ENCODE assay signal across 8 mouse cellular contexts in genomic region chr16:9992773-9993221, GRCm38 (mm10). TPM values are rescaled to one million over a fixed set of nuclear protein-coding genes. Genes with fewer than 3 reads are reported as not detected.
A peak's percentile ranks its signal among the peaks of the same experiment; 100 is the strongest.
DNase-seq lines count a peak whose midpoint lies in the region; ATAC-seq and TF ChIP-seq lines count a peak whose summit lies in the region.

No protein-coding gene starts in this region.

- 0 out of 2 replicates have a peak overlapping the region, but pooled peaks have one; percentile 28 for H3K4me3 ChIP-seq in intestine, embryonic 14.5 days (ENCODE audit: low read depth, low read length)
- no peak overlapping the region for H3K4me3 ChIP-seq in intestine, postnatal 0 days (ENCODE audit: low read depth, low read length)
- H3K4me3 ChIP-seq in forebrain, embryonic 16.5 days (replicated peaks; ENCODE audit: low read length) = peak overlapping the region; percentile 52

- H3K9me3 ChIP-seq in intestine, embryonic 14.5 days (ENCODE audit: control insufficient read depth, low read length) = no peaks in the 10 kb centered on the region
- no peaks in the 10 kb centered on the region for H3K9me3 ChIP-seq in intestine, postnatal 0 days (ENCODE audit: control insufficient read depth)
- no peaks in the 10 kb centered on the region for H3K9me3 ChIP-seq in forebrain, embryonic 16.5 days (ENCODE audit: control insufficient read depth, low read length)

- 0 out of 2 replicates have a peak, but pooled peaks cover 7% of the 10 kb centered on the region for H3K4me1 ChIP-seq in intestine, embryonic 14.5 days (replicated peaks; ENCODE audit: control insufficient read depth, insufficient read depth, low read length)
- H3K4me1 ChIP-seq in intestine, postnatal 0 days (replicated peaks; ENCODE audit: control insufficient read depth, insufficient read depth, low read length) = no peaks in the 10 kb centered on the region
- peaks cover 23% of the 10 kb centered on the region for H3K4me1 ChIP-seq in forebrain, embryonic 16.5 days (replicated peaks; ENCODE audit: control insufficient read depth, insufficient read depth, low read length)

- H3K9ac ChIP-seq in intestine, embryonic 14.5 days (ENCODE audit: low read length) = no peak overlapping the region
- H3K9ac ChIP-seq in intestine, postnatal 0 days (ENCODE audit: low read depth, low read length) = no peak overlapping the region
- 0 out of 2 replicates have a peak overlapping the region, but pooled peaks have one; percentile 24 for H3K9ac ChIP-seq in forebrain, embryonic 16.5 days (replicated peaks; ENCODE audit: low read depth, low read length)

- ATAC-seq in intestine, embryonic 14.5 days (replicated peaks; ENCODE audit: low FRiP score, low TSS enrichment, low read depth) = peak; percentile 57
- ATAC-seq in intestine, postnatal 0 days = no peak
- ATAC-seq in forebrain, embryonic 16.5 days = no peak

- no peak overlapping the region for H3K27ac ChIP-seq in intestine, embryonic 14.5 days (ENCODE audit: low read depth)
- no peak overlapping the region for H3K27ac ChIP-seq in intestine, postnatal 0 days (ENCODE audit: low read depth, low read length)
- H3K27ac ChIP-seq in forebrain, embryonic 16.5 days (ENCODE audit: low read length) = no peak overlapping the region

- peak overlapping the region; percentile 54 for H3K4me2 ChIP-seq in intestine, embryonic 14.5 days (ENCODE audit: low read length)
- H3K4me2 ChIP-seq in intestine, postnatal 0 days (replicated peaks; ENCODE audit: low read depth) = no peak overlapping the region
- H3K4me2 ChIP-seq in forebrain, embryonic 16.5 days (ENCODE audit: low read length) = peak overlapping the region; percentile 89

- DNase-seq in intestine, embryonic 14.5 days (ENCODE audit: low spot score) = peak; percentile 54
- peak; percentile 65 for DNase-seq in cerebellum, adult 9-10 months
- peak; percentile 43 for DNase-seq in mesoderm, embryonic 11.5 days (ENCODE audit: low read depth, low spot score)
- DNase-seq in adipocyte (ENCODE audit: low spot score) = no peak
- no peak for DNase-seq in layer of hippocampus, postnatal 36 days
- no peak for DNase-seq in spleen, postnatal 10 days (ENCODE audit: low spot score in 2 of 2)

- H3K36me3 ChIP-seq in intestine, embryonic 14.5 days (ENCODE audit: control insufficient read depth, insufficient read depth, low read length) = no peaks in the 10 kb centered on the region
- H3K36me3 ChIP-seq in intestine, postnatal 0 days (ENCODE audit: control insufficient read depth, insufficient read depth) = no peaks in the 10 kb centered on the region
- no peaks in the 10 kb centered on the region for H3K36me3 ChIP-seq in forebrain, embryonic 16.5 days (ENCODE audit: control insufficient read depth, insufficient read depth)

- 1% methylated on average over 17 of the region's 17 CpGs for WGBS in intestine, embryonic 14.5 days
- 2% methylated on average over 17 of the region's 17 CpGs for WGBS in intestine, postnatal 0 days
- under 1% methylated on average over 16 of the region's 17 CpGs for WGBS in forebrain, embryonic 16.5 days

- TF ChIP-seq CTCF in intestine, postnatal 0 days (IDR thresholded peaks at IDR 0.05; ENCODE audit: low read depth) = no peak

- peaks cover 75% of the 10 kb centered on the region for H3K27me3 ChIP-seq in intestine, embryonic 14.5 days (replicated peaks; ENCODE audit: control insufficient read depth, insufficient read depth, low read length)
- peaks cover 48% of the 10 kb centered on the region for H3K27me3 ChIP-seq in intestine, postnatal 0 days (replicated peaks; ENCODE audit: control insufficient read depth, insufficient read depth, low read length)
- H3K27me3 ChIP-seq in forebrain, embryonic 16.5 days (replicated peaks; ENCODE audit: control insufficient read depth, insufficient read depth, low read length) = peaks cover 46% of the 10 kb centered on the region

RNA-seq across cellular contexts. Expression of gene Grin2a, which starts 2.6 kb away (rescaled TPM):
- 0.11 and 0.30 TPM in 2 replicates for polyA plus RNA-seq in intestine, embryonic 14.5 days (2014; fragmentation: Nextera tagmentation; extraction: Ambion mirVana)
- 0.03 TPM in 1 of 2 replicates, not detected in the other for polyA plus RNA-seq in intestine, postnatal 0 days (2015; fragmentation: Nextera tagmentation; extraction: Ambion mirVana)
- polyA plus RNA-seq in forebrain, embryonic 16.5 days (2015; fragmentation: Nextera tagmentation; extraction: Ambion mirVana) = 1.2 and 3.6 TPM in 2 replicates
- 100 to 1,000 TPM; 375 to 412 TPM for total RNA-seq in layer of hippocampus, postnatal 36 days (2021)

Comparison
In these comparisons a context has a peak if more than half of its experiments do, and no peak if none do; other contexts are left out.
1. DNase-seq: peak in intestine, embryonic 14.5 days (single experiment), cerebellum, adult 9-10 months (single experiment) and mesoderm, embryonic 11.5 days (single experiment); none in adipocyte (single experiment), layer of hippocampus, postnatal 36 days (0 of 2) and spleen, postnatal 10 days (0 of 2).